ENCODE assay signal across 32 mouse cellular contexts in genomic region chr2:43939196-43939595, GRCm38 (mm10).
"Had no signal": no experiment of that assay in that cellular context is flagged by ENCODE, and none has a peak within 500 bp of the region (broad histone marks: within the 10 kb centered on the region; RNA-seq: fewer than 3 reads in every experiment).

No protein-coding gene starts in this region.

- H3K27ac ChIP-seq: limb, embryonic 10.5 days; limb, embryonic 12.5 days; limb, embryonic 13.5 days; limb, embryonic 15.5 days; liver, embryonic 12.5 days; liver, embryonic 13.5 days; liver, embryonic 14.5 days; liver, embryonic 15.5 days; lung, embryonic 15.5 days; macrophage; midbrain, embryonic 10.5 days; midbrain, embryonic 12.5 days; midbrain, embryonic 13.5 days; midbrain, embryonic 15.5 days; neural tube, embryonic 12.5 days had no signal

- H3K9me3 ChIP-seq: limb, embryonic 10.5 days; limb, embryonic 12.5 days; limb, embryonic 13.5 days; limb, embryonic 15.5 days; liver, embryonic 12.5 days; liver, embryonic 13.5 days; liver, embryonic 15.5 days; lung, embryonic 15.5 days; megakaryocyte, embryonic 14.5 days; midbrain, embryonic 10.5 days; midbrain, embryonic 12.5 days; midbrain, embryonic 13.5 days; midbrain, embryonic 15.5 days; neural tube, embryonic 12.5 days had no signal

- DNase-seq: left cerebral cortex, postnatal 4 days; liver; liver, embryonic 13.5 days; liver, postnatal 0 days; lung, adult 18-20 months; lung, adult 2 months; lung, embryonic 14.5 days; lung, postnatal 10 days; lung, postnatal 14 days; lung, postnatal 36 days; lung, postnatal 4 days; midbrain, embryonic 14.5 days had no signal

- H3K4me3 ChIP-seq: limb, embryonic 10.5 days; limb, embryonic 12.5 days; limb, embryonic 13.5 days; limb, embryonic 15.5 days; liver, embryonic 12.5 days; liver, embryonic 13.5 days; liver, embryonic 15.5 days; lung, embryonic 15.5 days; megakaryocyte, embryonic 14.5 days; midbrain, embryonic 10.5 days; midbrain, embryonic 12.5 days; midbrain, embryonic 13.5 days; midbrain, embryonic 15.5 days; myocyte; neural tube, embryonic 12.5 days had no signal

- H3K4me1 ChIP-seq: limb, embryonic 10.5 days; limb, embryonic 12.5 days; limb, embryonic 13.5 days; limb, embryonic 15.5 days; liver, embryonic 12.5 days; liver, embryonic 13.5 days; liver, embryonic 15.5 days; lung, embryonic 15.5 days; megakaryocyte, embryonic 14.5 days; midbrain, embryonic 10.5 days; midbrain, embryonic 12.5 days; midbrain, embryonic 13.5 days; midbrain, embryonic 15.5 days; neural tube, embryonic 12.5 days had no signal

- H3K4me2 ChIP-seq: limb, embryonic 12.5 days; limb, embryonic 13.5 days; limb, embryonic 15.5 days; liver, embryonic 11.5 days; liver, embryonic 12.5 days; liver, embryonic 13.5 days; liver, embryonic 15.5 days; lung, embryonic 14.5 days; lung, embryonic 15.5 days; midbrain, embryonic 11.5 days; midbrain, embryonic 12.5 days; midbrain, embryonic 13.5 days; midbrain, embryonic 15.5 days; neural tube, embryonic 12.5 days had no signal

- H3K9ac ChIP-seq: limb, embryonic 12.5 days; limb, embryonic 13.5 days; limb, embryonic 15.5 days; liver, embryonic 12.5 days; liver, embryonic 13.5 days; liver, embryonic 14.5 days; liver, embryonic 15.5 days; liver, postnatal 0 days; lung, embryonic 14.5 days; lung, embryonic 15.5 days; midbrain, embryonic 12.5 days; midbrain, embryonic 13.5 days; midbrain, embryonic 15.5 days; neural tube, embryonic 12.5 days had no signal

- ATAC-seq: liver, embryonic 12.5 days; liver, postnatal 0 days; lung, postnatal 0 days; midbrain, embryonic 13.5 days; midbrain, embryonic 15.5 days; midbrain, embryonic 16.5 days had no signal

- H3K27me3 ChIP-seq: limb, embryonic 12.5 days; limb, embryonic 13.5 days; limb, embryonic 15.5 days; liver, embryonic 12.5 days; liver, embryonic 13.5 days; liver, embryonic 15.5 days; lung, embryonic 15.5 days; megakaryocyte, embryonic 14.5 days; midbrain, embryonic 12.5 days; midbrain, embryonic 13.5 days; midbrain, embryonic 15.5 days; neural tube, embryonic 12.5 days had no signal

- H3K36me3 ChIP-seq: limb, embryonic 10.5 days; limb, embryonic 12.5 days; limb, embryonic 13.5 days; limb, embryonic 15.5 days; liver, embryonic 12.5 days; liver, embryonic 13.5 days; liver, embryonic 15.5 days; lung, embryonic 15.5 days; midbrain, embryonic 10.5 days; midbrain, embryonic 12.5 days; midbrain, embryonic 13.5 days; midbrain, embryonic 15.5 days; neural tube, embryonic 12.5 days had no signal
